Mouse (Mus musculus) heart, embryonic 16.5 days (tissue): ENCODE results near the gene Olfr1246. TPM values are rescaled to one million over a fixed set of nuclear protein-coding genes. Genes with fewer than 3 reads are reported as not detected.

Experiments used
- polyA plus RNA-seq: library from polyadenylated mRNA; unstranded; fragments of >200 nt; fragmentation: Nextera tagmentation; extraction: Ambion mirVana; gene quantifications from 2 replicates; pipeline ENCODE4 v1.2.1, GENCODE M21; 2015

The Olfr1246 gene
- polyA plus RNA-seq, 1 experiment from 2014 or later, result not detected

Other genes starting within 250 kb of the Olfr1246 start
- not detected in 2 replicates for gene Olfr1234, start 228.3 kb downstream of the Olfr1246 start, polyA plus RNA-seq
- not detected in 2 replicates for gene Olfr1238, start 183.5 kb downstream of the Olfr1246 start, polyA plus RNA-seq
- not detected in 2 replicates for gene Olfr1239, start 172.8 kb downstream of the Olfr1246 start, polyA plus RNA-seq
- not detected in 2 replicates for gene Olfr1240, start 150.2 kb downstream of the Olfr1246 start, polyA plus RNA-seq
- not detected in 2 replicates for gene Olfr1241, start 106.0 kb downstream of the Olfr1246 start, polyA plus RNA-seq
- not detected in 2 replicates for gene Olfr1242, start 94.8 kb downstream of the Olfr1246 start, polyA plus RNA-seq
- gene Olfr1243, start 61.7 kb downstream of the Olfr1246 start, polyA plus RNA-seq, result not detected in 2 replicates
- not detected in 2 replicates for gene Olfr1245, start 14.7 kb downstream of the Olfr1246 start, polyA plus RNA-seq
- not detected in 2 replicates for gene Olfr1247, start 21.0 kb upstream of the Olfr1246 start, polyA plus RNA-seq
- gene Olfr1248, start 25.1 kb upstream of the Olfr1246 start, polyA plus RNA-seq, result not detected in 2 replicates
- not detected in 2 replicates for gene Olfr1249, start 41.8 kb upstream of the Olfr1246 start, polyA plus RNA-seq
- not detected in 2 replicates for gene Olfr1250, start 68.3 kb upstream of the Olfr1246 start, polyA plus RNA-seq
- not detected in 2 replicates for gene Olfr1251, start 78.8 kb upstream of the Olfr1246 start, polyA plus RNA-seq
- not detected in 2 replicates for gene Olfr1252, start 131.9 kb upstream of the Olfr1246 start, polyA plus RNA-seq
- gene Olfr1253, start 163.9 kb upstream of the Olfr1246 start, polyA plus RNA-seq, result not detected in 2 replicates
- gene Olfr1254, start 200.5 kb upstream of the Olfr1246 start, polyA plus RNA-seq, result not detected in 2 replicates
- not detected in 2 replicates for gene Olfr1255, start 218.9 kb upstream of the Olfr1246 start, polyA plus RNA-seq
- not detected in 2 replicates for gene Olfr1256, start 248.4 kb upstream of the Olfr1246 start, polyA plus RNA-seq